Mouse (Mus musculus) testis, postnatal 14 days (tissue): ENCODE results near the gene Plcz1.

ENCODE experiments used
- DNase-seq: peaks from one replicate; pipeline ENCODE4 v3.0.0; 2021; ENCODE audit warnings: low spot score

Gene Plcz1

DNA sequence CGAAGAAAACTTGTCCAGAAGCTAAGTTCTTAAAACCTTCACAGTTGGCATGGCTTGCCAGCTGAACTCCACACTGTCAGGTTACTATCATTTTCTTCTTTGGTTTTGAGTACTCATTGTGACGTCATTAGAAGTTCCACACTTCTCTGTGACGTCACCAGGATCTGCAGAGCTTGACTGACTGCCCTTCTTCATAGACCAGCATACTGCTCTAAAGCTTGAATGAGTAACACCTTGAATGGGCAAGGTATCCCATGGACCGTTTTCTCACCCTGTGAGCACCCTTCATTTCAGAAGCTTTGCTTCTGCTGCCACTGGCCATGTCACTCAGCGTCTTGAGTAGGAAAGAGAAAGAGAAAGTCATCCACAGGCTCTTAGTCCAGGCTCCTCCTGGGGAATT, at the start of gene Plcz1:
Gene Plcz1, minus strand, starts transcription at position 101 of the 400 bp plus-strand sequence.
- no peak for DNase-seq

DNA sequence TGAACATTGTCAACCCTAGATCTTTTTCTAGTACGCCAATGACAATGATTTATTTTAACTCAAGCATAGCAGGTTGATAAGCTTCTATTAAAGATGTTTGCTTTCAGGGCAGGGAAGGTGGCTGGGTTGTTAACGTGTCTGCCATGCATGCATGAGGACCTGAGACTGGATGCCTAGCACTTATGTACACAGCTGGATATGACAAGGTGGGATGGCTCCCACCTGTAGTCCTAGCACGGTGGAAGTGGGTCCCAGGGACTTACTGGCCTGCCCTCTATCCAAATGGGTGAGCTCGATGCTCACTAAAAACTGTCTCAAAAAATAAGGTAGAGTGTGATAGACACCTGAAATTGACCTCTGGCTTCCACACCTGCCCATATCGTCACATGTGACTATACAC, 48.6 kb upstream of the Plcz1 start:
- DNase-seq = no peak

GRCm38 (mm10) chr6:140081739-140082138, 40.5 kb upstream of the Plcz1 start:
- DNase-seq = no peak

GRCm38 (mm10) chr6:140080933-140081332, 39.7 kb upstream of the Plcz1 start:
- DNase-seq = no peak

- no peak for DNase-seq
Observed at GRCm38 (mm10) chr6:140069177-140069576, 27.9 kb upstream of the Plcz1 start.

DNA sequence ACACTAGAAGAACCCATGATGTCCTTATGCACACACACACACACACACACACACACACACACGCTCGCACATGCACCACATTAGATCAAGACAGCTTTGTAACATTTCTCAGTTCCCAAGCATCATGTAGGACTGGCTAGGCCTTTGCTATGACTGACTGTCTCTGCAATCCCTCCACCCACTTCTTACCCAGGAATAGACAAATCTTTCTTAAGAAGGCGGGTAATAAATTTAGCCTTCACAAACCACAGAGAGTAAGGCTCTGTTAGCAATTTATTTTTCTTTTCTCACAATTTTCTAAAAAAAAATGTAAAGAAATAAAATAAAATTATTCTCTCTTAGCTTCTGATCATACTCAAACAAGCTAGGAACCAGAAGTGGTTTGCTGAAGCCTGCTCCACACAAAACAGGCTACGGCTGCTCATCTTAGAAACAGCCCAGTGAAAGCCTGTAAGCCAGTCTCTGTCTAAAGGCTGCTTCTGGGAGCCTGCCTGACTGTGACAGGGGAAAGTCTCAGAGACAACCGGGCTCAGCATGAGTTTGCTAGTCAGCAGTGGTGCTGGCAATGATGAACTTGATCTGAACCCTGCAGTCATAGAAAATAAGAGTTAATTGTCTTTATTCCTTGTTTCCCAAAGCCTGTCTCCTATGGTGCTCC, 13.1 kb upstream of the Plcz1 start:
- no peak for DNase-seq

- DNase-seq = no peak
Observed at GRCm38 (mm10) chr6:140051476-140051875, 10.2 kb upstream of the Plcz1 start.

DNA sequence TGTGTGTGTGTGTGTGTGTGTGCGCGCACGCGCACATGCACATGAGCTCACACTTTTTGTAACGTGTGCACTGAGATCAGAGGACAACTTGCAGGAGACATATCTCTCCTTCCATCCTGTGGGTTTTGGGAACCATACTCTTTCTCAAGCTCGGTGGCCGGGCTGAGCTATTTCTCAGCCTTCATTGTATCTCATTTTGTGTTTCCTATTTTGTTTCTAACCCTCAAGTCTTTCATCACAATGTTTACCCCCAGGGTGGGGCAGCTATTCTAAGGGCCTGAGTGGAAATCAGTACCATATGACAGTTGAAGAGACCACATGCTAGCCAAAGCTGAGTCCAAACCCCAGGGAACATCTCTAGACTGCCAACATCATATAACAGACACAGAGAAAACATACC, 305 bp downstream of the Plcz1 start, which contains the start of gene Capza3:
Gene Capza3, plus strand, starts transcription at position 301 of the 400 bp plus-strand sequence.
- DNase-seq = no peak

GRCm38 (mm10) chr6:140024404-140024803, 16.9 kb downstream of the Plcz1 start:
- DNase-seq = no peak

DNA sequence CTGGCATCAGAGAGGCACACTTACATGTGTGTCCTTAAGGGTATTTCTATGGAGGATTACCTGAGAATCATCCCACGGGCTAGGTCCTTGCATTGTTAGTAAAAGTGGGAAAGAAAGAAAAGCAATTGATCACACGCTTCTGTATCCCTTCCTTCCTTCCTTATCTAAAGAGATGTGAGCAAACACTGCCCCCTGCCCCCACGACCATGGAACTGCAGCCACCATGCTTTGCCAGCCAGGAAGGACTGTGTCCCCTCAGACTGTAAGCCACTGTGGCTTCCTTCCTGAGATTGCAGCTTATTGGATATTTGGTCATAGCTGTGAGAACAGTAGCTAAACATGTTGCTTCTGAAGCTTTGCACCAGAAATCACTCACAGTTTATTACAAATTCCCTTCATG, 36.1 kb downstream of the Plcz1 start:
- DNase-seq = no peak

DNA sequence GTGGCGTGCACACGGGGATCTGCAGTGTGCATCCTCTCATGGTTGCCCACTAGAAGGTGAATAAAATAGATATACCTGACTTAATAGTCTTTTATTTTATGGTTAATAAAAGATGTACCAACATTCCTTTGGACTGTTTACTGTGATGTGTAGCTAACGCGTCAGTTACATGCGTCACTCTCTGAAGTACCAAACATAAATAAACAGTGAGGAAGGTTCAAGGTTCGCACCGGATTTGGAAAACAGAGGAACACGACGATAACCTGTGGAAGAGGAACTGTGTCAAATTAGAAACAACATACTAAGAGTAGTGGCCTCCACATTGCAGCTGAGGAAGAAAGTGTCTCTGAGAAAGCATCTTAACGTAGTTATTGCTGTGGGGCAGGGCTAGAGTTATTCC, 51.7 kb downstream of the Plcz1 start:
- no peak for DNase-seq

DNA sequence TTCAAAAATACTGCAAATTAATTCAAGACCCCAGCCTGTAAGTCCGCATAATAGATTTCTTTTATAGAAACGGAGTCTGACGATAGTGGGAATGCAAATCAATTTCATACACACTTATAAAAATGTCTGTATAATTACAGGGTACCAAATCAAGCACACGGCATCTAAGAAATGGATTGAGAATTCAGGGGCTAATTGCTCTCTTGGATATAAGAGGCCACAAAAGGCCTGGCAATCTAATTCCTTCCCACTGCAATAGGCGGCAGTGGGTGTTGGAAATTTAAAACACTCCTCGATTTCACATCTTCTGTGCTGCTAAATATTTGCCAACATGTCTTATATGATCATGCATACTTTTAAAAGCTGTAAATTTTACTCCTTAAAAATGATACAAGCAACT, 52.2 kb downstream of the Plcz1 start:
- DNase-seq = no peak

- DNase-seq = no peak
Observed at GRCm38 (mm10) chr6:139986564-139986963, 54.7 kb downstream of the Plcz1 start.

DNA sequence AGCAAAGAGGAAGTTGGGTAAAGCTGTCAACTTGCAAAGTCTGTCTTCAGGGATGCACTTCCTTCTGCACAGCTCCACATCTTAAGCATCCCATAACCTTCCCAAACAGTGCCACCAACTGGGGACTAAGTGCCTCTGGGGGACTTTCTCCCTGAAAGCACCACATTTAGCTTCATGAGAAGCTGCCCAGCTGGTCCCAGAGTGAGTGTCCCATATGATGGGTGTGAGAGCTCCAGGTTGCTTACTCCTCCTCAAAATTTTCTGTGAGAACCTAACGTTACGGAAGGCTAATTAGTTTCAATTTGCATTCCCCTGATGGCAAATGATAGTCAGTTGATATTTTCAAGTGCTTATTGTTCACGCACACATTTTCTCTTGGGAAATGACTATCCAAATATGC, 57.2 kb downstream of the Plcz1 start:
- DNase-seq = no peak

GRCm38 (mm10) chr6:139981061-139981460, 60.2 kb downstream of the Plcz1 start:
- no peak for DNase-seq

GRCm38 (mm10) chr6:139978114-139978513, 63.1 kb downstream of the Plcz1 start:
- DNase-seq = no peak

DNA sequence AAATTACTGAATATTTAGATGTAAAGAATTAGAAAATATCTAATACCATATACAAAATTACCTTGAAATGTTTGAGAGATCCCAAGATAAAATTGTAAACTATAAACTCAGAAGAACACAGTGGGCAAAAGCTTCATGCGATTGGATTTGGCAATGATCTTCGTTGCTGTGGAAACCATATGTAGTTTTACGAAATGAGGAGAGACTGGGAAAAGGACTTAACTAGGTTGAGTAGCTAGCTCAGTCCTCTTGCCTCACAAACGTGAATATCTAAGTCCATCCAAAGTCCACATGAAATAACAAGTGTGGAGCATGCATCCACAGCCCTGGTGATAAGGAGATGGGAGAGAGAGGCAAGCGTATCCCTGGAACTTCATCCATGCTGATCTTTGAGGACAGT, 66.6 kb downstream of the Plcz1 start:
- no peak for DNase-seq

DNA sequence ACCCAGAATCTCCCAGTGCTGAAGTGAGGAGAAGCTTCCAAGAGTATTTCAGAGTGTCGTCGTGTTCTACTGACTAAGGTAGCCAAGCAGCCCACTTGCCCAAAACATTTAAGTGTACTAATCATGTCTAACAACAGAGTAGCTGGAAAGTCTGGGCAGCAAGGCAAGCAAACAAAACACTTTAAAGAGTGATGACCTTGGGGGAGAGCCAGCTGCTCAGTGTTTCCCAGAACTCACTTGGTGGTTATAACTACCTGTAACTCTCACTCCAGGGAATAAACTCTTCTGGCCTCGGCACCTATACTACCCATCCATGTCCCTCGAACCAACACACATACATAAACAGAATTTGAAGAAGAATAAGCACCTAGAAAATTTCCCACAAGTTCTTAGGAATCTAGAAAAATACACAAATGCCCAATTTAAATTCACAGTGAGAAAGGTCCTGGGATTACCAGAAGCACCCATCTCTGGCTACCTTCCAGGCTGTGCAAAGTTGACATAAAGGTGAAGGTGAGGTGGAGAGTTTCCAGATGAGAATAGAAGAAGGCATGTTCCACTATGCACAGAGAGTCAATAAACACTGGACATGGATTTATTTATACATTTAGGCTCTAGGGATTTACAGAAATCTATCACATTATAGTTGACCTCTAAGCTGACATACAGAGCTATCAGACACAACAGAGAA, 69.5 kb downstream of the Plcz1 start:
- no peak for DNase-seq

DNA sequence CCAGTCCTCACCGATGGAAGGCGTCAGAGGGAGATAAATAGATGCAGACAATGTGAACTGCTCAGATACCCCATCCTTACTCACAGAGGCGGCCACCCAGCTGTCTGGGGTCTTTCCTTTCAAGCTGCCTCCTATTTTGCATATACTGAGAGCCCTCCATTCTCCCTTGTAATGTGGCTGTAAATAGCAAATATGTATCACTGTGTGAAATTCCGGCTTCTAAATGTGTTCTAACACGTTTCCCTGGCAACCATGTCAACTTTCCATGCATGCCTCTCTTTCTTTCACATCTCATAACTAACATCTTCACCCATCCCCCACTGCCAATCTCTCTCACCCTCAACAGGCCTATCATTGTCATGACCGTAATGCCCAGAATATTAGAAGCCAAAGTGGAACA, 74.6 kb downstream of the Plcz1 start:
- no peak for DNase-seq

- no peak for DNase-seq
Observed at GRCm38 (mm10) chr6:139964895-139965294, 76.4 kb downstream of the Plcz1 start.

GRCm38 (mm10) chr6:139963775-139964174, 77.5 kb downstream of the Plcz1 start:
- DNase-seq = peak; percentile 20

GRCm38 (mm10) chr6:139957531-139958241, 83.6 kb downstream of the Plcz1 start:
- DNase-seq = no peak

DNA sequence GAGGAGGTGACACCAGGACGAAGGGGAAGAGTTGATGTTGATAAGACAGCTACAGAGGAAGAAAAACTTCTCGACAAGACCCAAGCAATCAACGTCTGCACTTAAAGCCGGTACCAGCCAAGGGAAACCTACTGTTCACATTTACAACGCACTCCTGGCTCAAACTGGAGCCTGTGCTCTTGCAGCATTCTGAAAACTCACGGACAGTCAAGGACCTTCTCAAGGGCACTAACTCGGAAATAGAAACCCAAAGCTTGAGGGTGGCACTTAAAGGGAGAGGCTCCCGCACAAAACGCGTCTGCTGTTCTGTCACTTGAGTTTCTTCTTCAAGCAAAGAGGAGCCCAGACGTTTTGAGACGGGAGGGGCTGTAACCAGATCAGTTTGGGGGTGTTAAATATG, 87.7 kb downstream of the Plcz1 start:
- no peak for DNase-seq
